Mouse (Mus musculus) hindbrain, embryonic 16.5 days (tissue): Measurements from ENCODE around the gene Kif27. TPM values are rescaled to one million over a fixed set of nuclear protein-coding genes. Genes with fewer than 3 reads are reported as not detected.

Experiments used
- ATAC-seq: fragments of 200-750 bp; cut with Nextera tagmentation; 2 replicates; pipeline ENCODE4 v1.8.0; 2017; ENCODE audit warnings: moderate TSS enrichment, moderate library complexity
- H3K27ac ChIP-seq: fragments of 300-500 bp; sonication (generic); 2 replicates; pipeline ENCODE4 v1.5.1; 2014; ENCODE audit warnings: low read depth, mild to moderate bottlenecking, control low read depth, low read length, moderate library complexity
- H3K27me3 ChIP-seq: fragments of 300-500 bp; sonication (generic); replicated peaks from 2 replicates; pipeline ENCODE4 v1.6.1; 2014; ENCODE audit warnings: low read length; ENCODE audit not compliant: control insufficient read depth, insufficient read depth
- H3K36me3 ChIP-seq: fragments of 300-500 bp; sonication (generic); 2 replicates; pipeline ENCODE4 v1.6.1; 2014; ENCODE audit warnings: mild to moderate bottlenecking, low read length, moderate library complexity, mixed read lengths; ENCODE audit not compliant: control insufficient read depth, insufficient read depth
- H3K4me1 ChIP-seq: fragments of 300-500 bp; sonication (generic); 2 replicates; pipeline ENCODE4 v1.6.1; 2014; ENCODE audit warnings: low read depth, low read length; ENCODE audit not compliant: control insufficient read depth, insufficient read depth
- H3K4me2 ChIP-seq: fragments of 300-500 bp; sonication (generic); 2 replicates; pipeline ENCODE4 v1.6.1; 2014; ENCODE audit warnings: mild to moderate bottlenecking, low read length, control low read depth, moderate library complexity
- H3K4me3 ChIP-seq: fragments of 300-500 bp; sonication (generic); 2 replicates; pipeline ENCODE4 v1.5.1; 2014; ENCODE audit warnings: mild to moderate bottlenecking, low read length, control low read depth, moderate library complexity
- H3K9ac ChIP-seq: fragments of 300-500 bp; sonication (generic); 2 replicates; pipeline ENCODE4 v1.6.1; 2014; ENCODE audit warnings: low read depth, mild to moderate bottlenecking, control low read depth, low read length, moderate library complexity
- H3K9me3 ChIP-seq: fragments of 300-500 bp; sonication (generic); 2 replicates; pipeline ENCODE4 v1.6.1; 2014; ENCODE audit warnings: mild to moderate bottlenecking, low read length, moderate library complexity; ENCODE audit not compliant: control insufficient read depth
- WGBS: fragments of 180-500 bp; shearing (Covaris S2); extraction: QIAGEN DNeasy Blood & Tissue Kit; methylation state at CpG from one replicate; pipeline ENCODE4 v1.1.7; 2014; 5-methylcytosine and 5-hydroxymethylcytosine counted together
- polyA plus RNA-seq: library from polyadenylated mRNA; unstranded; fragments of >200 nt; fragmentation: Nextera tagmentation; extraction: Ambion mirVana; gene quantifications from 2 replicates; pipeline ENCODE4 v1.2.1, GENCODE M21; 2015

Kif27 gene
- polyA plus RNA-seq, 1 experiment from 2014 or later: 1.7 TPM

DNA sequence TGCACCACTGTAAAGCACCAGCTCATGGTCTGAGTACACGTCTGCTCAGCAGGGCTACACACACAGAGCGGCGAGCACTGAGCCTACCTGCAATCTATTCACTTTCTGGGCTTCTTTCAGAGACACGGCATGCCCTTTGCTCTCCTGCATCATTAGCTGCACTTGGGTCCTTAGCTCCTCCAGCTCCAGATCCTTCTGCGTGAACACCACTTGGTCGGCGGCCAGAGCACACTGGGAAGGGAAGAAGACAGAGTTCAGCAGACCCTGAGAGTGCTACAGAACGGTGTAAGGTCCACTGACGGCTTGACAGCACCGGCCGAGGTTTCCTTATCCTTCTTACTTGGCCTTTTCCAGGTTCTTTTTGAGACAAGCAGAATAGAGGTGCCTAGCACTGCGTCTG is 21.5 kb downstream of the Kif27 start:
- Histone ChIP-seq H3K4me2 (no peak overlapping the region), H3K27ac (no peak overlapping the region), H3K9ac (no peak overlapping the region), H3K4me3 (no peak overlapping the region), H3K4me1 (no peaks in the 10 kb centered on the region), H3K9me3 (no peaks in the 10 kb centered on the region), H3K36me3 (no peaks in the 10 kb centered on the region), H3K27me3 (no peaks in the 10 kb centered on the region)
- ATAC-seq: no peak
- WGBS: 84% methylated on average over 12 of the region's 12 CpGs

DNA sequence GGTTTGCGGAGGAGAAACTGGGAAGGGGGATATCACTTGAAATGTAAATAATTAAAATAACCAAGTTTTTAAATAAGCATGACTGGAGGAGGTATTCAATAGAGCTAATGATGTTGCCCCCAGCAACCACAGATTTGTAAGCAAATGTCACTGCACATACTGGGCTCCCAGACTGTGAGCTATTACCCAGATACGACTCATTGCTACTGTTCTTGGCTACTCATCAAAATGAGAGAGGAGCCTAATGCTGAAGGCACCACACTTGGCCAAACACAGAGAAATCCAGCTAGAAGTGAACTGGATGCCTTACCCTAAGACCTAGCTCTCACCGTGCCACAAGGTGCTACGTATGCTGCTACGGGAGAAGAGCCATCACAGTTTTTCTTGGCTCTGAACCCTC is 24.8 kb downstream of the Kif27 start:
- no peak overlapping the region for H3K4me3 ChIP-seq

DNA sequence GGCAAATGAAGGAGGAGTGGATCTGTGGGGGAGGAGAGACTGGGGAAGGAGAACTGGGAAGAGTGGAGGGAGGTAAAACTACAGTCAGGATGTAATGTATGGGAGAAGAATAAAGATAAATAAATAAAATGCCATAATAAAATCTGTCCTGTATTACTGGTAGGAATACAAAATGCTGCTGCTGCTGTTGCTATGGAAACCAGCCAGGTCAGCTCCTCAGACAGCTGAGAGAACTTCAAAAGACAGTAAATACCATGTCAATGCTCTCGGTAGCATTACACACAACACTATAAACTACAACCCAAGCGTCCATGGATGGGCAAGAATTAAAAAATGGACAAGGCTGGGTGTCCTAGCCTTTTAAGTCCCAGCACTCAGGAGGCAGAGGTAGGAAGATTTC is 41.2 kb downstream of the Kif27 start:
- Histone ChIP-seq H3K4me3 (no peak overlapping the region), H3K4me2 (no peak overlapping the region), H3K9me3 (no peaks in the 10 kb centered on the region), H3K27me3 (no peaks in the 10 kb centered on the region), H3K27ac (no peak overlapping the region), H3K36me3 (no peaks in the 10 kb centered on the region), H3K4me1 (no peaks in the 10 kb centered on the region), H3K9ac (no peak overlapping the region)
- ATAC-seq: no peak
- 34% methylated on average over 2 of the region's 2 CpGs for WGBS

More for the DNA sequence above, 24.8 kb downstream of the Kif27 start:
- no peak overlapping the region for H3K4me2 ChIP-seq
- H3K36me3 ChIP-seq: no peaks in the 10 kb centered on the region
- H3K27me3 ChIP-seq: no peaks in the 10 kb centered on the region
- H3K4me1 ChIP-seq: no peaks in the 10 kb centered on the region
- 88% methylated on average over 5 of the region's 5 CpGs for WGBS
- H3K9ac ChIP-seq: no peak overlapping the region
- no peaks in the 10 kb centered on the region for H3K9me3 ChIP-seq
- H3K27ac ChIP-seq: no peak overlapping the region
- no peak for ATAC-seq

DNA sequence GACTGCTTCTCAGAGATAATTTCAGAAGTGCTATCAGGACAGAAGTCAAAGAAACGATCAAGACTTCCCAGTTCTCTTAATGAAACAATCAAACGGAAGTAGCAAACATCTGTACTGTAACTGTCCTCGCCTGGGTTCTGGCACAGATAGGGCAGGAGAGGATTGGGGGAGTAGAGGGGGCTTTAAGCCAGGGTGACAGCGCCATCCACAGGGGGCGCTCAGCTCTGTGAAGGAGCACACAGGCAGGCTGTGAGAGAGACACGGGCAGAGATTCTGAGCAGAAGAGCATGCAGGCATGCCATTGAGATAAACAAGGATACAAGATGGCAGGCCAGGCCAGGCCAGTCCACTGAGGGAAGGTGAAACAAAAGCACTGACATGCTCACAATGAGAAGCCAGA is 43.9 kb downstream of the Kif27 start:
- ATAC-seq: no peak
- WGBS: 64% methylated on average over 6 of the region's 6 CpGs
- no peaks in the 10 kb centered on the region for H3K9me3 ChIP-seq

GRCm38 (mm10) chr13:58313758-58314157 is 45.2 kb downstream of the Kif27 start:
- H3K4me1 ChIP-seq: no peaks in the 10 kb centered on the region
- no peaks in the 10 kb centered on the region for H3K36me3 ChIP-seq
- H3K9me3 ChIP-seq: no peaks in the 10 kb centered on the region
- H3K27me3 ChIP-seq: no peaks in the 10 kb centered on the region
- H3K4me3 ChIP-seq: no peak overlapping the region
- no peak overlapping the region for H3K4me2 ChIP-seq
- H3K27ac ChIP-seq: no peak overlapping the region
- H3K9ac ChIP-seq: no peak overlapping the region
- no peak for ATAC-seq
- 64% methylated on average over 3 of the region's 3 CpGs for WGBS

More for the DNA sequence above, 43.9 kb downstream of the Kif27 start:
- Histone ChIP-seq H3K27ac (no peak overlapping the region), H3K4me2 (no peak overlapping the region), H3K9ac (no peak overlapping the region), H3K36me3 (no peaks in the 10 kb centered on the region), H3K4me1 (no peaks in the 10 kb centered on the region), H3K4me3 (no peak overlapping the region), H3K27me3 (no peaks in the 10 kb centered on the region)

DNA sequence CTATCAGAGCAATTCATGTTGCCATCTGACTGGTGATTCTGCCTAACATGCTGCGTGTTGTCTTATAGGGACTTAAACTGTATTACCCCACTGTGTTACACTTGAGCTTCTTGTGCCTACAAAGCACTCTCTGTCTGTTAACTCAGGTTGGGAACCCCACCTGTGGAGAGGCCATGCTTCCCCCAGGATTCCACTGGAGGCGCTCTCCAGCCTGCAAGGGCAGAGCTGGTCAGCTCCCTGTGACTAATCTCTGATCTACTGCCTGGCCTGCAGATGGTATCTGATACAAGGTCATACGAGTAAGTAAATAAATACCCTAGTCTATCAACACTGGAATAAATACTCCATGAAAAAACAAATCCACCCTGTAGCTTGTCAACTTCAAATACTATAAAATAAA is 47.6 kb downstream of the Kif27 start:
- H3K9me3 ChIP-seq: no peaks in the 10 kb centered on the region
- no peak overlapping the region for H3K4me3 ChIP-seq
- no peak overlapping the region for H3K9ac ChIP-seq
- H3K27me3 ChIP-seq: no peaks in the 10 kb centered on the region
- H3K27ac ChIP-seq: no peak overlapping the region
- WGBS: 61% methylated on average over 3 of the region's 3 CpGs
- H3K4me1 ChIP-seq: no peaks in the 10 kb centered on the region
- no peak overlapping the region for H3K4me2 ChIP-seq
- no peak for ATAC-seq
- H3K36me3 ChIP-seq: no peaks in the 10 kb centered on the region

DNA sequence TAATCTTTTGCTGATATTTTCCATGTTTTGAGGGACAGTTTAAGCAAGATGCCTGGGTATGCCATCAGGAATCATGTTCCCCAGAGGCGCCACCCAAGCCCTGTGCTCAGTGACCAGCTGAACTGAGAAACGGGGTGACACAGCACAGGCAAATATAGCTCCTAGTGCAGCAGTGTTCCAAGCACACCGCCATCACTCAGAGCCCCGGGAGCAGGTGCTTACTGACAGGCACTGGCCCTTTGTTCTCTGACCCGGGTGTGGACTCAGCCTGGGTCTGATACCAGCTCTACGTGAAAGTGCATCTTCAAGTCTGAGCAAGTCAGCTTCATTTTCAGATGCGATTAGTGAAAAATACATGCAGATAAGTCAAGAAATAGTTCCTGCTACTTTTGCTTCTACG is 49.4 kb downstream of the Kif27 start:
- no peaks in the 10 kb centered on the region for H3K4me1 ChIP-seq
- H3K9ac ChIP-seq: no peak overlapping the region
- H3K27me3 ChIP-seq: no peaks in the 10 kb centered on the region
- no peak overlapping the region for H3K4me3 ChIP-seq
- no peak for ATAC-seq
- 62% methylated on average over 8 of the region's 8 CpGs for WGBS
- H3K27ac ChIP-seq: no peak overlapping the region
- no peak overlapping the region for H3K4me2 ChIP-seq
- H3K36me3 ChIP-seq: no peaks in the 10 kb centered on the region
- no peaks in the 10 kb centered on the region for H3K9me3 ChIP-seq

DNA sequence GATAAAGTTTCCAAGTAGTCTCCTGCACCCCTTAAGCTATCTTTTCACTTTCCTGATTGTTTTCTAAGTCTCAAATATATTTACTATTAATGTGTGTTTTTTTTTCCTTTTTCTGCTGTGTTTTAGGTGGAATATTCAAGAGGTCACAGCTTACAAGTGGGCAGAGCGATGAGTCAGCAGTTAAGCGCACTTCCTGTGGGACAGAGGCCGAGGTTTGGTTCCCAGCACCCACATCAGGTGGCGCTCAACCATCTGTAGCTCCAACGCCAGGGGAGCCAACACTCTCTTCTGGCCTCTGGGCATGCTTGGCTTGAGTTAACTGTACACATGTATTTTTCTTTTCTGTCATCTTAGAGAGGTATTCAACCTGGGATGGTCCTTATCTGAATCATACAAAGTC is 51.5 kb downstream of the Kif27 start:
- no peaks in the 10 kb centered on the region for H3K36me3 ChIP-seq
- no peak overlapping the region for H3K9ac ChIP-seq
- H3K27me3 ChIP-seq: no peaks in the 10 kb centered on the region
- no peak for ATAC-seq
- no peak overlapping the region for H3K4me3 ChIP-seq
- WGBS: 88% methylated on average over 5 of the region's 5 CpGs
- no peak overlapping the region for H3K4me2 ChIP-seq
- no peaks in the 10 kb centered on the region for H3K9me3 ChIP-seq
- no peak overlapping the region for H3K27ac ChIP-seq
- no peaks in the 10 kb centered on the region for H3K4me1 ChIP-seq

DNA sequence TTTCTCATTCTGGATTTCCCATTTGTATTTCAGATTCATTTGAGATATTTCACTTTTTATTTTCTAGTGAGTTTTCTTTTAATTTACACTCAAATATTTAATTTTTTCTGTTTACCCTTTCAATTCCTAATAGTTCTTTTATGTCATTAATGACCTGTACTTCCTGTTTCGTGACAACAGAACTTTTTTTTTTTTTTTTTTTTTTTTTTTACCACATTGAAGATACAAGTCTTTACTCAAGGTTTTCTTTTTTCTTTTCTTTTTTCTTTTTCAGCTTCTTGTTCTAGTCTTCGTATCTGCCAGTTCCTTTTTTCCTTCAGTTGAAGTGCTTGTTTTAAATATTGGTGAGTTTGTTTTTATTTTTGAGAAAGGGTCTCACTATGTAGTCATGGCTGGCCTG is 53.7 kb downstream of the Kif27 start:
- H3K9ac ChIP-seq: no peak overlapping the region
- no peak overlapping the region for H3K4me2 ChIP-seq
- no peak overlapping the region for H3K4me3 ChIP-seq
- H3K27me3 ChIP-seq: no peaks in the 10 kb centered on the region
- no peaks in the 10 kb centered on the region for H3K4me1 ChIP-seq
- no peak for ATAC-seq
- H3K36me3 ChIP-seq: no peaks in the 10 kb centered on the region
- H3K9me3 ChIP-seq: no peaks in the 10 kb centered on the region
- H3K27ac ChIP-seq: no peak overlapping the region
- WGBS: 88% methylated on average over 2 of the region's 2 CpGs
